Mouse (Mus musculus) liver, embryonic 16.5 days (tissue): ENCODE measurements around the gene Prkca. TPM values are rescaled to one million over a fixed set of nuclear protein-coding genes. Genes with fewer than 3 reads are reported as not detected.

Experiments used
- ATAC-seq: fragments of 200-750 bp; cut with Nextera tagmentation; 2 replicates; pipeline ENCODE4 v1.8.0; 2017; ENCODE audit warnings: low read depth, mild to moderate bottlenecking, moderate number of reproducible peaks, moderate library complexity
- H3K27ac ChIP-seq: fragments of 300-500 bp; sonication (generic); 2 replicates; pipeline ENCODE4 v1.5.1; 2014; ENCODE audit warnings: mild to moderate bottlenecking, low read length
- H3K27me3 ChIP-seq: fragments of 300-500 bp; sonication (generic); 2 replicates; pipeline ENCODE4 v1.6.1; 2014; ENCODE audit warnings: low read depth, low read length, mixed read lengths; ENCODE audit not compliant: control insufficient read depth, insufficient read depth
- H3K36me3 ChIP-seq: fragments of 300-500 bp; sonication (generic); 2 replicates; pipeline ENCODE4 v1.6.1; 2014; ENCODE audit warnings: mild to moderate bottlenecking; ENCODE audit not compliant: control insufficient read depth, insufficient read depth
- H3K4me1 ChIP-seq: fragments of 300-500 bp; sonication (generic); 2 replicates; pipeline ENCODE4 v1.6.1; 2014; ENCODE audit warnings: low read depth, low read length, mixed read lengths; ENCODE audit not compliant: control insufficient read depth
- H3K4me2 ChIP-seq: fragments of 300-500 bp; sonication (generic); 2 replicates; pipeline ENCODE4 v1.6.1; 2014; ENCODE audit warnings: low read depth, low read length, mixed read lengths
- H3K4me3 ChIP-seq: fragments of 300-500 bp; sonication (generic); 2 replicates; pipeline ENCODE4 v1.5.1; 2014; ENCODE audit warnings: low read depth, mild to moderate bottlenecking, low read length
- H3K9ac ChIP-seq: fragments of 300-500 bp; sonication (generic); 2 replicates; pipeline ENCODE4 v1.6.1; 2014; ENCODE audit warnings: low read depth, low read length
- H3K9me3 ChIP-seq: fragments of 300-500 bp; sonication (generic); replicated peaks from 2 replicates; pipeline ENCODE4 v1.6.1; 2016; ENCODE audit warnings: low read length; ENCODE audit not compliant: control insufficient read depth
- WGBS: fragments of 180-500 bp; shearing (Covaris S2); extraction: QIAGEN DNeasy Blood & Tissue Kit; methylation state at CpG from one replicate; pipeline ENCODE4 v1.1.7; 2014; ENCODE audit not compliant: insufficient replicate concordance; 5-methylcytosine and 5-hydroxymethylcytosine counted together
- polyA plus RNA-seq: library from polyadenylated mRNA; unstranded; fragments of >200 nt; fragmentation: Nextera tagmentation; extraction: Ambion mirVana; gene quantifications from 2 replicates; pipeline ENCODE4 v1.2.1, GENCODE M21; 2015

Prkca gene
- polyA plus RNA-seq, 1 experiment from 2014 or later: 3.4 TPM

DNA sequence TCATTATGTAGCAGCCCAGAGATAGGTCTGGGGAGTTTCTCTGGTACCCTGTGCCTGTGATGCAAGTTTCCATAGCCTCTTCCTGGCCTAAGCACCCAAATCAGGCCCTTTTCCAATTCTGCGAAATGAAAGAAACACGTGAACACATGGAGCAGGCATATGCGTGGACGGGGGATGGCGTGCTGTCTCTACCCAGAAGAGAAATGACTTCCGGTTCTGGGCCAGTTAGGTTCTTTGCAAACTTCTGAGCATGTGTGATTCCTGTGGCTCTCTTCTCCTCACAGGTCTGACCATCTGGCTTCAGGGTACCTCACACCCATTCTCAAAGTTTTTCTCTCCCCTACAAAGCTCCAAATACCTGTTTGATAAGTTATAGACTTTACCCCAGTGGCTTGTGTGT is 131.7 kb downstream of the Prkca start:
- H3K9me3 ChIP-seq: no peaks in the 10 kb centered on the region
- no peak overlapping the region for H3K4me3 ChIP-seq
- peaks cover 1% of the 10 kb centered on the region for H3K4me1 ChIP-seq
- ATAC-seq: no peak
- H3K27me3 ChIP-seq: no peaks in the 10 kb centered on the region
- no peak overlapping the region for H3K27ac ChIP-seq
- H3K4me2 ChIP-seq: no peak overlapping the region
- 70% methylated on average over 6 of the region's 6 CpGs for WGBS
- no peak overlapping the region for H3K9ac ChIP-seq
- H3K36me3 ChIP-seq: no peaks in the 10 kb centered on the region

DNA sequence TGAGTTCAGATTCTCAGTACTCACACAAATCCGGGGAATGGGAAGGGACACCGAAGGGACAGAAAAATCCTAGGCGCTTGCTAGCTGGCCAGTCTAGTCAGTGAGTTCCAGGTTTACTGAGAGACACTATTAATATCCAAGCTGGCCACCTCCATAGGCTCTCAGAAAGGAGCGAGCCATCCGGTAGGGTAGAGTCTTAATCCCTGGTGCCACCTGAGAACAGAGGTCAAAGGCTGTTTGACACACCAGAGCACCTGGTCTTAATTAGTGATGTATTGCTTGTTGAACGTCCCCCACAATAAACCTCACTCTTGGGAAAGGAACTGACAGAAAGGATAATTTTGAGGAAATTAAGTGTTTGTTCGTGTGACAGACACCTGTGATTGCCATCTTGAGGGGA is 133.0 kb downstream of the Prkca start:
- no peaks in the 10 kb centered on the region for H3K27me3 ChIP-seq
- H3K36me3 ChIP-seq: no peaks in the 10 kb centered on the region
- 66% methylated on average over 7 of the region's 7 CpGs for WGBS
- H3K9ac ChIP-seq: no peak overlapping the region
- H3K27ac ChIP-seq: no peak overlapping the region
- no peaks in the 10 kb centered on the region; the same call in none of the 2 replicates for H3K4me1 ChIP-seq
- H3K4me2 ChIP-seq: no peak overlapping the region
- no peak for ATAC-seq
- no peak overlapping the region for H3K4me3 ChIP-seq
- no peaks in the 10 kb centered on the region for H3K9me3 ChIP-seq

- Histone ChIP-seq H3K9ac (no peak overlapping the region), H3K4me2 (no peak overlapping the region), H3K36me3 (no peaks in the 10 kb centered on the region), H3K9me3 (no peaks in the 10 kb centered on the region), H3K27me3 (no peaks in the 10 kb centered on the region), H3K4me3 (no peak overlapping the region), H3K27ac (no peak overlapping the region), H3K4me1 (no peaks in the 10 kb centered on the region; the same call in none of the 2 replicates)
- 63% methylated on average over 2 of the region's 2 CpGs for WGBS
- no peak for ATAC-seq
Observed at GRCm38 (mm10) chr11:108206602-108207001, 137.1 kb downstream of the Prkca start.

DNA sequence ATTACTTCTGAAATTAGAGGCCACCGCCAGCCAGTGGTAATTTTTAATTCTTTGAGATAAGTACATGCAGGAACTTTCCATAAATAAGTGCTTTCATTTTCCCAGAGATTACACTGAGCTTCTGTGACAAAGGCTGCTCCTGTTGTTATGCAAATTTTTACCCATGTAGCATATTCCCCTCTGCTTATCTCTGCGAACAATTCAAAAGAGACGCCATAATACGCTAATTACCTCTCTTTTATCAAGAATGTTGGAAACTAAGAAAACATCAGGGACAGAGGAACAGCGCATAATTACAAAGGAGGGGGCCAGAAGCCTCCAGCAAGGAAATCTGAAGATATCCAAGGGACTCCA is 138.9 kb downstream of the Prkca start:
- Histone ChIP-seq H3K4me3 (no peak overlapping the region), H3K36me3 (no peaks in the 10 kb centered on the region), H3K9me3 (no peaks in the 10 kb centered on the region), H3K4me1 (no peaks in the 10 kb centered on the region), H3K4me2 (no peak overlapping the region), H3K9ac (no peak overlapping the region), H3K27me3 (no peaks in the 10 kb centered on the region), H3K27ac (no peak overlapping the region)
- WGBS: 57% methylated on average over 5 of the region's 5 CpGs
- ATAC-seq: no peak

GRCm38 (mm10) chr11:108204202-108204894 is 139.4 kb downstream of the Prkca start:
- no peak for ATAC-seq
- Histone ChIP-seq H3K9ac (no peak overlapping the region), H3K4me1 (no peaks in the 10 kb centered on the region), H3K27ac (no peak overlapping the region), H3K36me3 (no peaks in the 10 kb centered on the region), H3K9me3 (no peaks in the 10 kb centered on the region), H3K4me3 (no peak overlapping the region), H3K4me2 (no peak overlapping the region), H3K27me3 (no peaks in the 10 kb centered on the region)
- 68% methylated on average over 7 of the region's 7 CpGs for WGBS

DNA sequence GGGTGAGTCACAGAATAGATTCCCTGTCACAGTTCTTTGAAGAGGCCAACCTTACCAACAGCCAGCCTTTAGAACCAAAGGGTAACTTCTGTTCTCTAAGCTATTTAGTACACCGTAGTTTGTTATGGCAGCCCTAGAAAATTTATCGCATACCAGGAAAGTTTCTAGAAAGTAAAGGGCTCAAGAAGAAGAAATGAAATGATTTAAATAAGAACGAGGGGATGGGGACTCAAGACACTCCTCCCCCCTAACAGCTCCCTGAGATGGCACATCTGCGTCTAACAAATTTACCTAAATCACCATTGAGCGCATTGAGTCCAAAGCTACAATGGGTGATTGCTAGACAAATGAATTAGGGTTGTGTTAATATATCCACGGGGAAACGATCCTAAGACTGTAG is 140.9 kb downstream of the Prkca start:
- no peak overlapping the region for H3K9ac ChIP-seq
- no peaks in the 10 kb centered on the region for H3K36me3 ChIP-seq
- no peak overlapping the region for H3K4me2 ChIP-seq
- H3K4me3 ChIP-seq: no peak overlapping the region
- H3K27ac ChIP-seq: no peak overlapping the region
- H3K9me3 ChIP-seq: no peaks in the 10 kb centered on the region
- H3K4me1 ChIP-seq: no peaks in the 10 kb centered on the region
- WGBS: 76% methylated on average over 7 of the region's 7 CpGs
- H3K27me3 ChIP-seq: no peaks in the 10 kb centered on the region
- no peak for ATAC-seq

- 72% methylated on average over 15 of the region's 15 CpGs for WGBS
- Histone ChIP-seq H3K27me3 (no peaks in the 10 kb centered on the region), H3K9ac (no peak overlapping the region), H3K9me3 (no peaks in the 10 kb centered on the region), H3K4me3 (no peak overlapping the region), H3K4me2 (no peak overlapping the region), H3K27ac (no peak overlapping the region), H3K36me3 (no peaks in the 10 kb centered on the region), H3K4me1 (no peaks in the 10 kb centered on the region)
- ATAC-seq: no peak
Observed at GRCm38 (mm10) chr11:108200679-108201586, 142.8 kb downstream of the Prkca start.

DNA sequence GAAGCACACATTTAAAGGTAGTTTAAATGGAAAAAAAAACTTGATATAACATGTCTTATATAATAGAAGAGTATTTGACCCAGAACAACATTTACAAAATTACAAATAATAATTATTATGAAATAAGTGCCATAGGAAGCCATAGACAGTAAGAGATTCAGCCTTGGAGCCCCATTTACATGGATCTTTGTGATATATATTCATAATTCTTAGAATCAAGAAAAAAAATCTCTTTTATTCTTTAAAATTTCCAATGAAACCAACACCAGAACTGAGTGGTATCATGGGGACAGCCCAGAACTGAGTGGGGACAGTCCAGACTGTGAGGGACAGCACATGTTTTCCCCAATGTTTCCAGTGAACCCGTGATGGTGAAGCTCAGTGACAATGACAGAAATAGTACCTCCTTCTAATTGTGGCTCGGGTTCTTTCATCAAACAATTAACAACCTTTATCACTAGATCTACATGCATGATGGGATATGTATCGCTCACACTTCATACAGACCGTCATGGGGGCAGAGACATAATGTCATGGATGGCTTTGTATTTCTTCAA is 144.2 kb downstream of the Prkca start:
- Histone ChIP-seq H3K36me3 (no peaks in the 10 kb centered on the region), H3K4me1 (no peaks in the 10 kb centered on the region), H3K9ac (no peak overlapping the region), H3K4me3 (no peak overlapping the region), H3K27ac (no peak overlapping the region), H3K9me3 (no peaks in the 10 kb centered on the region), H3K4me2 (no peak overlapping the region), H3K27me3 (no peaks in the 10 kb centered on the region)
- ATAC-seq: no peak
- 68% methylated on average over 4 of the region's 4 CpGs for WGBS

GRCm38 (mm10) chr11:108198592-108198991 is 145.1 kb downstream of the Prkca start:
- WGBS: 40% methylated on average over 5 of the region's 5 CpGs
- no peak for ATAC-seq

More at GRCm38 (mm10) chr11:108198592-108198991, 145.1 kb downstream of the Prkca start:
- Histone ChIP-seq H3K4me2 (no peak overlapping the region), H3K27ac (0 out of 2 replicates have a peak overlapping the region, but pooled peaks have one; percentile 4), H3K9me3 (no peaks in the 10 kb centered on the region), H3K4me3 (no peak overlapping the region), H3K9ac (no peak overlapping the region), H3K27me3 (no peaks in the 10 kb centered on the region), H3K36me3 (no peaks in the 10 kb centered on the region), H3K4me1 (no peaks in the 10 kb centered on the region)
